Mouse (Mus musculus) limb, embryonic 11.5 days (tissue): Measurements from ENCODE around the gene Slc4a4. TPM values are rescaled to one million over a fixed set of nuclear protein-coding genes. Genes with fewer than 3 reads are reported as not detected.

Experiments used
- ATAC-seq: fragments of 200-750 bp; cut with Nextera tagmentation; 2 replicates; pipeline ENCODE4 v1.8.0; 2017; ENCODE audit warnings: low read depth; ENCODE audit not compliant: insufficient number of reproducible peaks, low FRiP score, low TSS enrichment
- DNase-seq: peaks from one replicate; pipeline ENCODE4 v3.0.0-alpha.2; 2015; ENCODE audit warnings: low spot score
- H3K27ac ChIP-seq: fragments of 300-500 bp; sonication (generic); replicated peaks from 2 replicates; pipeline ENCODE4 v1.5.1; 2014; ENCODE audit warnings: low read depth, mild to moderate bottlenecking, low read length
- H3K27me3 ChIP-seq: fragments of 300-500 bp; sonication (generic); 2 replicates; pipeline ENCODE4 v1.6.1; 2014; ENCODE audit warnings: mild to moderate bottlenecking, low read length, mixed read lengths; ENCODE audit not compliant: control insufficient read depth, insufficient read depth
- H3K36me3 ChIP-seq: fragments of 300-500 bp; sonication (generic); 2 replicates; pipeline ENCODE4 v1.6.1; 2014; ENCODE audit warnings: mild to moderate bottlenecking, low read length, moderate library complexity, mixed read lengths; ENCODE audit not compliant: control insufficient read depth, insufficient read depth
- H3K4me1 ChIP-seq: fragments of 300-500 bp; sonication (generic); 2 replicates; pipeline ENCODE4 v1.6.1; 2014; ENCODE audit warnings: low read length, mixed read lengths; ENCODE audit not compliant: control insufficient read depth, insufficient read depth
- H3K4me2 ChIP-seq: fragments of 300-500 bp; sonication (generic); 2 replicates; pipeline ENCODE4 v1.6.1; 2014; ENCODE audit warnings: low read depth, mild to moderate bottlenecking, moderate library complexity; ENCODE audit not compliant: severe bottlenecking
- H3K4me3 ChIP-seq: fragments of 300-500 bp; sonication (generic); 2 replicates; pipeline ENCODE4 v1.5.1; 2014; ENCODE audit warnings: low read depth, low read length
- H3K9ac ChIP-seq: fragments of 300-500 bp; sonication (generic); 2 replicates; pipeline ENCODE4 v1.6.1; 2014; ENCODE audit warnings: mild to moderate bottlenecking, low read length
- H3K9me3 ChIP-seq: fragments of 300-500 bp; sonication (generic); 2 replicates; pipeline ENCODE4 v1.6.1; 2016; ENCODE audit warnings: low read length; ENCODE audit not compliant: control insufficient read depth
- WGBS: fragments of 180-500 bp; shearing (Covaris S2); extraction: QIAGEN DNeasy Blood & Tissue Kit; methylation state at CpG from one replicate; pipeline ENCODE4 v1.1.7; 2014; 5-methylcytosine and 5-hydroxymethylcytosine counted together
- polyA plus RNA-seq: library from polyadenylated mRNA; unstranded; fragments of >200 nt; fragmentation: Nextera tagmentation; extraction: Ambion mirVana; gene quantifications from 2 replicates; pipeline ENCODE4 v1.2.1, GENCODE M21; 2014

Slc4a4 gene
- polyA plus RNA-seq, 1 experiment from 2014 or later = 1.9 TPM

DNA sequence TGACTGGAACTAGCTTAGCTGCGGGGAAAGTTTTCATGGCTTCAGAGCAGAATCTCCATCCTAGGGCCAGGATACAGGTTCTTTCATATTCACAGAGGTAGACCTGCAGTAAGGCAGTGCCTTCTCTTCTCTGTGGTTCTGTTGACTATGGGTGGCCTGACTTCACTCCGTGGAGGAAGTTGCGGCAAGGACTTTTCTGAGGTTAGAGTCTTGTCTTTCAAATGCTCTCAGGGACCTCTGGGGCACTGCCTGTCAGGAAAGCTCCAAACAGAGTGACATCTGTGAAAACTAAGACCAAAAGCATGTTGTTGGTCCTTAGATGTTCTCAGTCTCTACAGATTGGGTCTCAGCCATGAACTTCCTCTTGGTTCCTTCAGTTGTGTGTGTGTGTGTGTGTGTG is 203.5 kb downstream of the Slc4a4 start:
- WGBS = 88% methylated on average over 3 of the region's 3 CpGs
- Histone ChIP-seq H3K27me3 (no peaks in the 10 kb centered on the region), H3K27ac (no peak overlapping the region), H3K4me2 (no peak overlapping the region), H3K9ac (no peak overlapping the region), H3K4me1 (no peaks in the 10 kb centered on the region), H3K4me3 (no peak overlapping the region), H3K36me3 (no peaks in the 10 kb centered on the region), H3K9me3 (no peaks in the 10 kb centered on the region)
- no peak for ATAC-seq
- DNase-seq = no peak

DNA sequence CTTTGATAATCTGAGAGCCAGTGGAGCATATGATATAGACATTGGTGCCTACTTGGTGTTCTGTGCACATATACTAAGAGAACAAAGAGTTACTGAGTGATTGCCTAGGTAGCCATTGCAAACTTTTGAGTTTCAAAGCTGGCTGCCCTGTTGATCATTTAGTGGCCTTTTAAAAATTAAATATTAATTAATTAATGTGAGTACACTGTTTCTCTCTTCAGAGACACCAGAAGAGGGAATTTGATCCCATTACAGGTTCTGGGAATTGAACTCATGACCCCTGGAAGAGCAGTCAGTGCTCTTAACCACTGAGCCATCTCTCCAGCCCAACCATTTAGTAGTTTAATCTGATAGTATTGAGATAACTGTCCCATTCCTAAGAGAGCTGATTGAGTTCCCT is 209.8 kb downstream of the Slc4a4 start:
- no peak overlapping the region for H3K27ac ChIP-seq
- no peaks in the 10 kb centered on the region for H3K4me1 ChIP-seq
- no peak for DNase-seq
- H3K4me3 ChIP-seq = no peak overlapping the region
- H3K36me3 ChIP-seq = no peaks in the 10 kb centered on the region
- H3K27me3 ChIP-seq = no peaks in the 10 kb centered on the region
- H3K4me2 ChIP-seq = no peak overlapping the region
- no peak overlapping the region for H3K9ac ChIP-seq
- no peak for ATAC-seq
- no peaks in the 10 kb centered on the region for H3K9me3 ChIP-seq

DNA sequence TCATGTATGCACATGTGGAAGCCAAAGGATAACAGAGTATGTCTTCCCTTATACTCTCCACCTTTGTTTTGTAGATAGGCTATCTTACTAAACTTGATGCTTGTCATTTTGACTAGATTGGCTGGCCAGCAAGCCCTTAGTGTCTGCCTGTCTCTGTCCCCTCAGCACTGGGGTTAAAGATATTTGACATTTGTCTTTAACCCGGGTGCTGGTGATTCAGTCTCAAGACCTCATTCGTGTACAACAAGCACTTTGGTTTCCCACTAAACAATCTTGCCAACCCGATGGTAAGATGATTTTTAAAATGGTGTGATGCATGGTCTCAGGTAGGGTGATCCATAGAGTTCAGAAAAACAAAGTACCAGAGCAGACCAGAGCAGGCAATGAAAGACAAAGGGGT is 210.7 kb downstream of the Slc4a4 start:
- H3K4me1 ChIP-seq = no peaks in the 10 kb centered on the region
- no peak overlapping the region for H3K27ac ChIP-seq
- no peaks in the 10 kb centered on the region for H3K36me3 ChIP-seq
- no peak for ATAC-seq
- H3K4me3 ChIP-seq = no peak overlapping the region
- no peaks in the 10 kb centered on the region for H3K27me3 ChIP-seq
- WGBS = 93% methylated on average over 3 of the region's 3 CpGs
- H3K9me3 ChIP-seq = no peaks in the 10 kb centered on the region
- no peak overlapping the region for H3K9ac ChIP-seq
- DNase-seq = no peak
- H3K4me2 ChIP-seq = no peak overlapping the region

DNA sequence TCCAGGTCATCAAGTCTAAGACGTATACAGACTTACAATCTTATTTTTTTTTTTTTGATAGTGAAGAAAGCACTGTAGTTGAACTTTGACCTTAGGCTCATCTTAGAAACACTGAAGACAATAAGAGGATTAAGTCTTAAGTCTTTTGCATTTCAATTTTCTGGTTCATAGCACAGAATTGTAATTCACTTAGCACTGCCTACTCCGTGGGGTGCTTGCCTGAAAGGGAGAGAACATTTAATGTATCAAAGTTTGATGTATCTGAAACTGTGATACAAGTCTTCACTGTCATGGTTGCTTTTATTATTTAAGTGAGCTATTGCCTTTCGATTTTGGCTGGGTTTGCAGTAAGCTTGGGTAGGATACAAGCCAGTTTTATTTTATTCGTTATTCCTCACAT is 211.5 kb downstream of the Slc4a4 start:
- ATAC-seq (no peak), DNase-seq (no peak)
- no peak overlapping the region for H3K4me2 ChIP-seq
- H3K9ac ChIP-seq = no peak overlapping the region
- H3K4me3 ChIP-seq = no peak overlapping the region
- H3K9me3 ChIP-seq = no peaks in the 10 kb centered on the region
- no peaks in the 10 kb centered on the region for H3K4me1 ChIP-seq
- H3K27me3 ChIP-seq = no peaks in the 10 kb centered on the region
- no peaks in the 10 kb centered on the region for H3K36me3 ChIP-seq
- no peak overlapping the region for H3K27ac ChIP-seq
- 80% methylated on average over 4 of the region's 4 CpGs for WGBS

DNA sequence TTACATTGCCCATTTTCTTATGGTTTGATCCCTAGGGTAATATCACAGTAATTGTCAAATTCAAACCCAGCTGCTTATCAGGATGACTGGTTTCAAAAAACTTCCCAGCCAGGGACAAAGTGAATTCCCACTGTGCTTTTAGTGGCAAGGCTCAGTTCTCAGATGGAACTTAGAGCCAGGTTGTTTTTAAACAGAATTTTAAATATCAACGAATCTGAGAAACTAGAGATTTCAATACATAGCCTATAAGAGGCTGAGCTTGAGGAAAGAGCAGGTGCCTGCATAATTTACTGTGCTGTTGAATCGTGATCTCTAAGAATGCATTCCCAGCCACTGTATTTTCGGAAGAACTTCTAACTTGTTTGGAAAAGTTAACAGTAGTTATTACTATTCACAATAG is 213.3 kb downstream of the Slc4a4 start:
- H3K9me3 ChIP-seq = no peaks in the 10 kb centered on the region
- H3K4me3 ChIP-seq = no peak overlapping the region
- H3K4me1 ChIP-seq = no peaks in the 10 kb centered on the region
- ATAC-seq (no peak), DNase-seq (no peak)
- H3K4me2 ChIP-seq = no peak overlapping the region
- no peaks in the 10 kb centered on the region for H3K36me3 ChIP-seq
- WGBS = 87% methylated on average over 3 of the region's 3 CpGs
- no peak overlapping the region for H3K27ac ChIP-seq
- no peaks in the 10 kb centered on the region for H3K27me3 ChIP-seq
- H3K9ac ChIP-seq = no peak overlapping the region

DNA sequence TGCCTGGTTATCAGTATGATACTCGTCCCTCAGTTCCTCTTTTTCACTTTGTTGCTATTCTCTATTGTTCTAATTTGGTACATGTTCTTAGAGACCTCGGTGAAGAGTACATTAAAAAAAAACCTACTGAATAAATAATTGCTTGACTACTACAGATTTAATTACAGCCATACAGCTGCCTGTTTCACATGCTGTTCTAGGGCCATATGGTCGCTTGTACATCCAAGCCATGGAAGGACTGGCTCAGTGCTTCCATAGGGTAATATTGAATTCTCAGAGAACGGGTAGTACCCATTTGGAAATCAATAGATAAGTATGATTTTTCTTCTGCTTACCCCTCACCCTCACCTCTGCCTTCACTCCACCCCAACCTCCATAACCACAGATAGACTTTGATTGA is 215.9 kb downstream of the Slc4a4 start:
- Histone ChIP-seq H3K36me3 (no peaks in the 10 kb centered on the region), H3K4me3 (no peak overlapping the region), H3K4me2 (no peak overlapping the region), H3K4me1 (no peaks in the 10 kb centered on the region), H3K9me3 (no peaks in the 10 kb centered on the region), H3K27me3 (no peaks in the 10 kb centered on the region), H3K27ac (no peak overlapping the region), H3K9ac (no peak overlapping the region)
- no peak for DNase-seq
- WGBS = 83% methylated on average over 4 of the region's 4 CpGs
- no peak for ATAC-seq

DNA sequence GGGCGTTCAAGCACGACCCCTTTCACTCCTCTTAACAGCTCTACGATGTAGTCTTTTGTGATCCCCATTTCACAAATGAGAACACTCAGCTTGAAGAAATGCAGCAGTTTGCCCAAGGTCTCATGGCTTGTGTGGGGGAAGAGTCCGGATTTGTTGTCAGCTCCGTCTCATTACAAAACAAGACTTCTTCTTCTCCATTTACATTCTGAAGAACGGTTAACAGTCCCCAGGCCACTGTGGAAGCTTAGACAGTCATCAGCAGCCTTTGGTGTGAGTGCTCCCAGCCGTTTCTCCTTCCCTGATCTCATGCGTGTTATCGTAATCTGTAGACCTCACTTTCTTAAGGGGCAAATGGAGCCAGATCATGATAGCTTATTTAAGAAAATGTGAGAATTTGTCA is 218.7 kb downstream of the Slc4a4 start:
- ATAC-seq = no peak

DNA sequence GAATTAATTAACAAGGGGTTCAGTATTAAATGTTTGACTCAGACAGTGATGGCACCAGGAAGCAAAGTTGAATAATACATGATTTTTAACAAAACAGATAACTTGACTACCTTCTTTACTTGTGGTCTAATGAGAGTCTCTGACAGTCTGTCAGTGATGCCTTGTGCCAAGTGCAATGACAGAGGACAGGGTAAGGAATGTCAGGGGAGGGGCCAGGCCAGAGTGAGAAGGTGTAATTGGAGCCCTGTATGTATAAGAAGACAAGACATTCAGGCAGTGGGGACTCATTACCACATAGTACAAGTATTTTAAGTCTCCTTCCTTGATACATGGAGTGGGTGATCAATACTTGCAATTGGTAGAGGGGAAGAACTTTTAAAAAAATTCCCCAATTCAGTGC is 219.6 kb downstream of the Slc4a4 start:
- Histone ChIP-seq H3K4me1 (no peaks in the 10 kb centered on the region), H3K9ac (no peak overlapping the region), H3K27me3 (no peaks in the 10 kb centered on the region), H3K4me3 (no peak overlapping the region), H3K9me3 (no peaks in the 10 kb centered on the region), H3K4me2 (no peak overlapping the region), H3K36me3 (no peaks in the 10 kb centered on the region), H3K27ac (no peak overlapping the region)
- no peak for DNase-seq
- no peak for ATAC-seq

More for the DNA sequence above, 218.7 kb downstream of the Slc4a4 start:
- no peak for DNase-seq
- Histone ChIP-seq H3K36me3 (no peaks in the 10 kb centered on the region), H3K27me3 (no peaks in the 10 kb centered on the region), H3K4me1 (no peaks in the 10 kb centered on the region), H3K27ac (no peak overlapping the region), H3K9me3 (no peaks in the 10 kb centered on the region), H3K4me2 (no peak overlapping the region), H3K9ac (no peak overlapping the region), H3K4me3 (no peak overlapping the region)
- 87% methylated on average over 9 of the region's 9 CpGs for WGBS

DNA sequence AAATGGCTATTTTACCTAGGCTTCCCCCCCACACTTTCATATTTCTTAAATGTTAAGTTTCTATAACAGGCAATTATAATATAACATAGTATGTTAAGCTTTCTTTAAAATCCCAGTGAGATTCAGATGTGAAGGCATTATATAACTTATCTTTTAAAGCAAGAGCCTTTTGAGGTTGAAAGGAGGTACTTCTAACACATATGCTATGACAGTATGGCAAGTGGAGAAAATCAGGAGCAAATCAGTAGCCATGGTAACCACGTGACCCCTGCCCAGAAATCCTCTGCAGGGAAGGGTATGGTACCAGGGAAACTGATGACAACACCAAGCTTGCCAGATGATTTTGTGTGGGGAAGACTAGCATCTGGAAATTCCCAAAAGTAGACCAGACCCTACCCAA is 222.2 kb downstream of the Slc4a4 start:
- Histone ChIP-seq H3K27ac (no peak overlapping the region), H3K4me1 (no peaks in the 10 kb centered on the region), H3K36me3 (no peaks in the 10 kb centered on the region), H3K4me2 (no peak overlapping the region), H3K9me3 (no peaks in the 10 kb centered on the region), H3K27me3 (no peaks in the 10 kb centered on the region), H3K4me3 (no peak overlapping the region), H3K9ac (no peak overlapping the region)
- DNase-seq (no peak), ATAC-seq (no peak)
- WGBS = 90% methylated on average over 1 of the region's 1 CpGs
